Mouse (Mus musculus) kidney, embryonic 16.5 days (tissue): ENCODE results near the gene P2rx6. TPM values are rescaled to one million over a fixed set of nuclear protein-coding genes. Genes with fewer than 3 reads are reported as not detected.
"Not testable (repeated sequence)": the region's sequence is repeated elsewhere in the genome, so short reads cannot be mapped to it uniquely, and the experiment has no call there.

Experiments
- ATAC-seq: fragments of 200-750 bp; cut with Nextera tagmentation; 2 replicates; pipeline ENCODE4 v1.8.0; 2017; ENCODE audit warnings: moderate TSS enrichment; ENCODE audit not compliant: low FRiP score, low TSS enrichment
- H3K27ac ChIP-seq: fragments of 300-500 bp; sonication (generic); 2 replicates; pipeline ENCODE4 v1.5.1; 2014; ENCODE audit warnings: low read length
- H3K27me3 ChIP-seq: fragments of 300-500 bp; sonication (generic); 2 replicates; pipeline ENCODE4 v1.6.1; 2014; ENCODE audit warnings: low read length, control low read depth, mixed read lengths; ENCODE audit not compliant: insufficient read depth
- H3K36me3 ChIP-seq: fragments of 300-500 bp; sonication (generic); 2 replicates; pipeline ENCODE4 v1.6.1; 2014; ENCODE audit warnings: low read length, control low read depth, mixed read lengths; ENCODE audit not compliant: insufficient read depth
- H3K4me1 ChIP-seq: fragments of 300-500 bp; sonication (generic); 2 replicates; pipeline ENCODE4 v1.6.1; 2014; ENCODE audit warnings: low read length, control low read depth, mixed read lengths; ENCODE audit not compliant: insufficient read depth
- H3K4me2 ChIP-seq: fragments of 300-500 bp; sonication (generic); replicated peaks from 2 replicates; pipeline ENCODE4 v1.6.1; 2014; ENCODE audit warnings: low read depth, low read length
- H3K4me3 ChIP-seq: fragments of 300-500 bp; sonication (generic); 2 replicates; pipeline ENCODE4 v1.5.1; 2014; ENCODE audit warnings: mild to moderate bottlenecking, low read length
- H3K9ac ChIP-seq: fragments of 300-500 bp; sonication (generic); replicated peaks from 2 replicates; pipeline ENCODE4 v1.6.1; 2014; ENCODE audit warnings: low read length
- H3K9me3 ChIP-seq: fragments of 300-500 bp; sonication (generic); 2 replicates; pipeline ENCODE4 v1.6.1; 2016; ENCODE audit warnings: low read length, control low read depth
- WGBS: fragments of 180-500 bp; shearing (Covaris S2); extraction: QIAGEN DNeasy Blood & Tissue Kit; methylation state at CpG from one replicate; pipeline ENCODE4 v1.1.7; 2014; 5-methylcytosine and 5-hydroxymethylcytosine counted together
- polyA plus RNA-seq: library from polyadenylated mRNA; unstranded; fragments of >200 nt; fragmentation: Nextera tagmentation; extraction: Ambion mirVana; gene quantifications from 2 replicates; pipeline ENCODE4 v1.2.1, GENCODE M21; 2015

The P2rx6 gene
- polyA plus RNA-seq, 1 experiment from 2014 or later = 1.2 TPM

- Histone ChIP-seq H3K27ac (no peak overlapping the region), H3K27me3 (no peaks in the 10 kb centered on the region), H3K4me3 (no peak overlapping the region), H3K9me3 (no peaks in the 10 kb centered on the region), H3K36me3 (peaks cover 11% of the 10 kb centered on the region), H3K4me1 (peaks cover 19% of the 10 kb centered on the region), H3K4me2 (no peak overlapping the region), H3K9ac (no peak overlapping the region)
- no peak for ATAC-seq
- WGBS = 75% methylated on average over 14 of the region's 14 CpGs
Measured at GRCm38 (mm10) chr16:17532676-17533329, 28.9 kb upstream of the P2rx6 start.

- WGBS = 89% methylated on average over 3 of the region's 3 CpGs
- Histone ChIP-seq H3K4me1 (peaks cover 4% of the 10 kb centered on the region), H3K9me3 (no peaks in the 10 kb centered on the region), H3K9ac (no peak overlapping the region), H3K4me2 (no peak overlapping the region), H3K27me3 (no peaks in the 10 kb centered on the region), H3K36me3 (no peaks in the 10 kb centered on the region), H3K27ac (no peak overlapping the region), H3K4me3 (no peak overlapping the region)
- no peak for ATAC-seq
Measured at GRCm38 (mm10) chr16:17536584-17536983, 25.1 kb upstream of the P2rx6 start.

DNA sequence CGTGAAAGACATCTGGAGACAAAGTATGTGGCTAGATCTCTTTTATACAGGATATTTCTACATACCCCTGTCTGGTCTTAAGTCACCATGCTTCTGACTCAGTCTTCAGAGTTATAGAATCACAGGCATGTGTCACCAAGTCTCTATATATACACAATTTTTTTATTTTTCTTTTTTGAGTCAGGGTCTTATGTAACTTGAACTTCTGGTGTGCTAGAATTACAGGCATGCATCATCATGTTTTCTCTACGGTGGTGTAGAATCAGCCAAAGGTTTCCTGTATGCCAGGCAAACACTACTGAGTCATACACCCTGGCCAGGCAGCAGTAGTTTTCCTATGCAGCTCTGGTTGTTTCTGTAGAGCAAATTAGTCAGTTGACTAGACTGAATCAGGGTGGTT is 19.1 kb upstream of the P2rx6 start:
- no peak for ATAC-seq
- Histone ChIP-seq H3K27me3 (no peaks in the 10 kb centered on the region), H3K9ac (no peak overlapping the region), H3K27ac (no peak overlapping the region), H3K4me2 (no peak overlapping the region), H3K4me3 (no peak overlapping the region), H3K36me3 (no peaks in the 10 kb centered on the region), H3K9me3 (no peaks in the 10 kb centered on the region), H3K4me1 (no peaks in the 10 kb centered on the region)
- 71% methylated on average over 2 of the region's 2 CpGs for WGBS

GRCm38 (mm10) chr16:17552837-17553236 is 8.8 kb upstream of the P2rx6 start:
- Histone ChIP-seq H3K27ac (no peak overlapping the region), H3K36me3 (no peaks in the 10 kb centered on the region), H3K9me3 (no peaks in the 10 kb centered on the region), H3K9ac (no peak overlapping the region), H3K27me3 (no peaks in the 10 kb centered on the region), H3K4me1 (peaks cover 16% of the 10 kb centered on the region), H3K4me2 (no peak overlapping the region), H3K4me3 (no peak overlapping the region)
- no peak for ATAC-seq
- WGBS = 81% methylated on average over 7 of the region's 7 CpGs

GRCm38 (mm10) chr16:17553910-17554685 is 7.6 kb upstream of the P2rx6 start:
- Histone ChIP-seq H3K4me3 (peak overlapping the region; percentile 16; the same call in 1 of the 2 replicates), H3K9me3 (no peaks in the 10 kb centered on the region), H3K9ac (peak overlapping the region; percentile 41), H3K36me3 (no peaks in the 10 kb centered on the region), H3K27me3 (no peaks in the 10 kb centered on the region), H3K27ac (0 out of 2 replicates have a peak overlapping the region, but pooled peaks have one; percentile 40), H3K4me1 (peaks cover 27% of the 10 kb centered on the region), H3K4me2 (peak overlapping the region; percentile 54)
- WGBS = 9% methylated on average over 18 of the region's 18 CpGs
- peak; percentile 90 for ATAC-seq

- H3K36me3 ChIP-seq, ATAC-seq, H3K27ac ChIP-seq, H3K4me3 ChIP-seq, H3K27me3 ChIP-seq, H3K9ac ChIP-seq, H3K9me3 ChIP-seq, H3K4me2 ChIP-seq: not testable (repeated sequence)
- H3K4me1 ChIP-seq = peaks cover 30% of the 10 kb centered on the region
- WGBS = 33% methylated on average over 4 of the region's 4 CpGs
Measured at GRCm38 (mm10) chr16:17554702-17555101, 7.0 kb upstream of the P2rx6 start.

DNA sequence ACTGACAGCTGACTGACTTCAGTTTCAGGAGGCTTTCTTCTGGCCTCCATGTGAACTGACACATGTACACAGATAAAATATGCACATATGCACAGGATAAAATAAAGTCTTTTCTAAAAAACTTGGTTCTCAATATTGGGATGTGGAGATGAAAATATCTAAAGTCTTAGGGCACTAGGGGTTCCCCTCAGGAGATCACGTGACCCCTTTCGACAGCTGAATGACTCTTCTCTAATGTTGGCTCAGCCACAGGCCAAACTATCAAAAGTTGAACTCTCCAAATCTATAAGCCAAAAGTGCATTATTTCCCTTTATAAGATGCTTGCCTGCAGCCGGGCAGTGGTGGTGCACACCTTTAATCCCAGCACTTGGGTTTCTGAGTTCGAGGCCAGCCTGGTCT is 5.5 kb upstream of the P2rx6 start:
- no peak overlapping the region for H3K27ac ChIP-seq
- no peak overlapping the region for H3K4me2 ChIP-seq
- H3K36me3 ChIP-seq = no peaks in the 10 kb centered on the region
- ATAC-seq = no peak
- WGBS = 80% methylated on average over 4 of the region's 4 CpGs
- no peak overlapping the region for H3K4me3 ChIP-seq
- no peaks in the 10 kb centered on the region for H3K9me3 ChIP-seq
- H3K27me3 ChIP-seq = no peaks in the 10 kb centered on the region
- H3K9ac ChIP-seq = no peak overlapping the region
- peaks cover 39% of the 10 kb centered on the region for H3K4me1 ChIP-seq

GRCm38 (mm10) chr16:17556907-17557306 is 4.8 kb upstream of the P2rx6 start:
- Histone ChIP-seq H3K27me3 (no peaks in the 10 kb centered on the region), H3K9ac (no peak overlapping the region), H3K4me2 (no peak overlapping the region), H3K4me3 (no peak overlapping the region), H3K27ac (no peak overlapping the region), H3K36me3 (no peaks in the 10 kb centered on the region), H3K4me1 (peaks cover 46% of the 10 kb centered on the region), H3K9me3 (no peaks in the 10 kb centered on the region)
- 51% methylated on average over 4 of the region's 4 CpGs for WGBS
- ATAC-seq = no peak

GRCm38 (mm10) chr16:17557947-17558480 is 3.7 kb upstream of the P2rx6 start:
- 4% methylated on average over 5 of the region's 5 CpGs for WGBS
- no peaks in the 10 kb centered on the region for H3K27me3 ChIP-seq
- H3K9me3 ChIP-seq = no peaks in the 10 kb centered on the region
- no peak overlapping the region for H3K4me3 ChIP-seq
- no peak overlapping the region for H3K27ac ChIP-seq
- H3K4me1 ChIP-seq = peaks cover 51% of the 10 kb centered on the region
- H3K36me3 ChIP-seq = no peaks in the 10 kb centered on the region
- H3K4me2 ChIP-seq = no peak overlapping the region; the same call in 1 of the 2 replicates
- no peak overlapping the region for H3K9ac ChIP-seq
- ATAC-seq = peak; percentile 5; the same call in 1 of the 2 replicates

- ATAC-seq = peak; percentile 18; the same call in 1 of the 2 replicates
- H3K4me2 ChIP-seq = peak overlapping the region; percentile 41
- peak overlapping the region; percentile 40; the same call in 1 of the 2 replicates for H3K9ac ChIP-seq
- H3K4me1 ChIP-seq = peaks cover 48% of the 10 kb centered on the region
- H3K27ac ChIP-seq = peak overlapping the region; percentile 65; the same call in 1 of the 2 replicates
- no peaks in the 10 kb centered on the region for H3K27me3 ChIP-seq
- WGBS = 3% methylated on average over 5 of the region's 5 CpGs
- 0 out of 2 replicates have a peak overlapping the region, but pooled peaks have one; percentile 7 for H3K4me3 ChIP-seq
- H3K36me3 ChIP-seq = no peaks in the 10 kb centered on the region
- no peaks in the 10 kb centered on the region for H3K9me3 ChIP-seq
Measured at GRCm38 (mm10) chr16:17558811-17559210, 2.9 kb upstream of the P2rx6 start.
